Mouse (Mus musculus): ENCODE results near the gene Arl5c. TPM values are rescaled to one million over a fixed set of nuclear protein-coding genes. Genes with fewer than 3 reads are reported as not detected.

Gene Arl5c
- polyA plus RNA-seq, 1 experiment from 2014 or later, result 6.4 TPM

DNA sequence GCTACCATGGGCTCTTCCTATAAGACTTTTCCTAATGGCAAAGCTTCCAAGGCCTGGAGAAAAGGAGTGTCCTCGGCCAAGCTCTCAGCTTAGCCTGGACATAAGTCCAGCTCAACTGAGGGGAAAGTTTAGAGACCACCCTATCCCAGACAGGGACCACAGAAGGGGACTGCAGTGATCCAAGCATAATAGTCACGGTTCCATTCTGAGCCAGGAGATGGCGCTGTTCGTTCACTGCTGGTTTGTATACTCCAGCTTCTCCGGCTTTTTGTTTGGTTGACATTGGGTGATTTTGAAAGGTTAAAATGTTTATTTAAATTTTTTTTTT, 35.4 kb upstream of the Arl5c start:
- no peak overlapping the region for H3K4me2 ChIP-seq (ENCODE audit: low read length)
- WGBS, result 2% methylated on average over 5 of the region's 5 CpGs
- H3K4me1 ChIP-seq (replicated peaks; ENCODE audit: control insufficient read depth, insufficient read depth, low read length), result peaks cover 26% of the 10 kb centered on the region
- peaks cover 18% of the 10 kb centered on the region for H3K36me3 ChIP-seq (ENCODE audit: control insufficient read depth, insufficient read depth)
- peaks cover under 1% of the 10 kb centered on the region; the same call in 1 of the 2 replicates for H3K27me3 ChIP-seq (replicated peaks; ENCODE audit: control insufficient read depth, insufficient read depth, low read length)
- H3K9me3 ChIP-seq (ENCODE audit: control insufficient read depth, low read length), result no peaks in the 10 kb centered on the region
- no peak overlapping the region for H3K9ac ChIP-seq (replicated peaks; ENCODE audit: low read depth, low read length)
- no peak overlapping the region for H3K4me3 ChIP-seq (replicated peaks; ENCODE audit: low read length)
- ATAC-seq, result no peak
- no peak overlapping the region for H3K27ac ChIP-seq (ENCODE audit: low read length)

DNA sequence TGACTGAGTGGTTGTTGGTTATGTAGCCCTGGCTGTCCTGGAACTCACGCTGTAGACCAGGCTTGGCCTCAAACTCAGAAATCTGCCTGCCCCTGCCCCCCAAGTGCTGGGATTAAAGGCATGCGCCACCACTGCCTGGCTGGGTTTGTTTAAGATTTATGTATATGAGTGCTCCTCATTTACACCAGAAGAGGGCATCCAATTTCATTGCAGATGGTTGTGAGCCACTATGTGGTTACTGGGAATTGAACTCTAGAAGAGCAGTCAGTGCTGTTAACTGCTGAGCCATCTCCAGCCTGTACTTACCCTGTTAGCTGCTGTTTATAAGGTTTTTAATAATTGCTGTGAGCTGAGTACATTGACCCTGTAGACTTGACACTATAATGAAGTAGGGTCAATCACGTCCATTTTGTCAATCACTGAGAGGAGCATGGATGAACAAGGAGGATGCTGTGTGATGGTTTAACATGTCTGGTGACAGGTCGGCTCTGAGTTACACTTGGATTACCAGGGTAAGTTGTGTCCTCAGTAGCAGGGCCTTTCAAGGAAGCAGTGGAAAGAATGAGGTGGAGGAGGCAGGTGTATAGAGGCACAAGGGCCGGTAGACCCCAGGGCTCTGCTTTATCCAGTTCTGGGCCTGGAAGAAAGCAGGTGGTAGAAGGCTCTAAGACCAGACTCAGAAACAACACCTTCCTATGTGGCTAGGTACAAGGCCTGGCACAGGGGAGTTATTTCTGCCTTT, 34.9 kb upstream of the Arl5c start:
- 50% methylated on average over 5 of the region's 5 CpGs for WGBS
- no peak for ATAC-seq

DNA sequence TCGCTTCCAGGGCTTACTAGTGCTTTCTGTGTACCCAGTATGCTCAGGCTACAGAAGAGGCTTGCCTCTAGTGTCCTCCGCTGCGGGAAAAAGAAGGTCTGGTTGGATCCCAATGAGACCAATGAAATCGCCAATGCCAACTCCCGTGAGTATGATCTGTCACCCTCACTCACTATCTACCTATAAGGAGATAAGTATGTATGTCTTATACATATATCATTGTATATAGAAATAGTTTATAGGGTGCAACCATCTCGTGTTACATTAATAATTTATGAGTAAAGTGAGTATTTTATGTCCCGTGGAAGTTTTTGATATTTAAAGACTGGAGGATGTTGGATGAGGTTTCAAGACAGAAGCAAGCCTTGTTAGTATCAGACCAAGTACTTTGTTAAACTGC, 31.8 kb upstream of the Arl5c start:
- no peak for ATAC-seq
- 25% methylated on average over 7 of the region's 7 CpGs for WGBS
- no peak overlapping the region for H3K27ac ChIP-seq (ENCODE audit: low read length)
- peak overlapping the region; percentile 100 for H3K4me2 ChIP-seq (ENCODE audit: low read length)
- H3K9me3 ChIP-seq (ENCODE audit: control insufficient read depth, low read length), result no peaks in the 10 kb centered on the region
- H3K27me3 ChIP-seq (replicated peaks; ENCODE audit: control insufficient read depth, insufficient read depth, low read length), result no peaks in the 10 kb centered on the region
- peaks cover 18% of the 10 kb centered on the region for H3K36me3 ChIP-seq (ENCODE audit: control insufficient read depth, insufficient read depth)
- H3K4me1 ChIP-seq (replicated peaks; ENCODE audit: control insufficient read depth, insufficient read depth, low read length), result peaks cover 22% of the 10 kb centered on the region
- peak overlapping the region; percentile 99 for H3K9ac ChIP-seq (replicated peaks; ENCODE audit: low read depth, low read length)
- peak overlapping the region; percentile 99 for H3K4me3 ChIP-seq (replicated peaks; ENCODE audit: low read length)

More for the DNA sequence above, 34.9 kb upstream of the Arl5c start:
- Histone ChIP-seq H3K27me3 (replicated peaks; ENCODE audit: control insufficient read depth, insufficient read depth, low read length) (no peaks in the 10 kb centered on the region), H3K36me3 (ENCODE audit: control insufficient read depth, insufficient read depth) (peaks cover 18% of the 10 kb centered on the region), H3K4me1 (replicated peaks; ENCODE audit: control insufficient read depth, insufficient read depth, low read length) (peaks cover 24% of the 10 kb centered on the region), H3K9me3 (ENCODE audit: control insufficient read depth, low read length) (no peaks in the 10 kb centered on the region), H3K4me3 (replicated peaks; ENCODE audit: low read length) (no peak overlapping the region), H3K27ac (ENCODE audit: low read length) (no peak overlapping the region), H3K4me2 (ENCODE audit: low read length) (no peak overlapping the region), H3K9ac (replicated peaks; ENCODE audit: low read depth, low read length) (no peak overlapping the region)

DNA sequence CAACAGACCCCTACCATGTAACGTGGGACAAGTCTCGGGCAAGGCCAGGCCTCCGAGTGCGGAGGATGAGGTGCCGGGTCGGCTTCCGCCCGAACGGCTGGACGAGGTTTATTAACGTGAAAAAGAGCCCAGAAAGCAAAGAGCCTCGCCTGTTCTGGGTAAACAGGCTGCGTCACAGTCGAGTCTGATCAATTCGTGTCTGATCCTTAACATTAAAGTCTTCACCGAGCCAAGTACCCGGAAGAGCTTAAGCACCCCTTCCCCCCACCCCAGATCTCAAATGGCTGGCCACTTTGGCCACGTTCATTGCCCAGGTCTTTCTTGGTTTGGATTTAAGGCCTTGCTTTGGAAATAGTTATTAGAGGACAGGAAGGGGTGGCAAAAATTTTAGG, 31.3 kb upstream of the Arl5c start:
- Histone ChIP-seq H3K9ac (replicated peaks; ENCODE audit: low read depth, low read length) (peak overlapping the region; percentile 99), H3K27ac (ENCODE audit: low read length) (peak overlapping the region; percentile 83), H3K9me3 (ENCODE audit: control insufficient read depth, low read length) (no peaks in the 10 kb centered on the region), H3K27me3 (replicated peaks; ENCODE audit: control insufficient read depth, insufficient read depth, low read length) (no peaks in the 10 kb centered on the region), H3K4me2 (ENCODE audit: low read length) (peak overlapping the region; percentile 100), H3K4me1 (replicated peaks; ENCODE audit: control insufficient read depth, insufficient read depth, low read length) (peaks cover 22% of the 10 kb centered on the region), H3K4me3 (replicated peaks; ENCODE audit: low read length) (peak overlapping the region; percentile 99), H3K36me3 (ENCODE audit: control insufficient read depth, insufficient read depth) (peaks cover 18% of the 10 kb centered on the region)
- no peak; the same call in 1 of the 2 replicates for ATAC-seq
- under 1% methylated on average over 18 of the region's 18 CpGs for WGBS

DNA sequence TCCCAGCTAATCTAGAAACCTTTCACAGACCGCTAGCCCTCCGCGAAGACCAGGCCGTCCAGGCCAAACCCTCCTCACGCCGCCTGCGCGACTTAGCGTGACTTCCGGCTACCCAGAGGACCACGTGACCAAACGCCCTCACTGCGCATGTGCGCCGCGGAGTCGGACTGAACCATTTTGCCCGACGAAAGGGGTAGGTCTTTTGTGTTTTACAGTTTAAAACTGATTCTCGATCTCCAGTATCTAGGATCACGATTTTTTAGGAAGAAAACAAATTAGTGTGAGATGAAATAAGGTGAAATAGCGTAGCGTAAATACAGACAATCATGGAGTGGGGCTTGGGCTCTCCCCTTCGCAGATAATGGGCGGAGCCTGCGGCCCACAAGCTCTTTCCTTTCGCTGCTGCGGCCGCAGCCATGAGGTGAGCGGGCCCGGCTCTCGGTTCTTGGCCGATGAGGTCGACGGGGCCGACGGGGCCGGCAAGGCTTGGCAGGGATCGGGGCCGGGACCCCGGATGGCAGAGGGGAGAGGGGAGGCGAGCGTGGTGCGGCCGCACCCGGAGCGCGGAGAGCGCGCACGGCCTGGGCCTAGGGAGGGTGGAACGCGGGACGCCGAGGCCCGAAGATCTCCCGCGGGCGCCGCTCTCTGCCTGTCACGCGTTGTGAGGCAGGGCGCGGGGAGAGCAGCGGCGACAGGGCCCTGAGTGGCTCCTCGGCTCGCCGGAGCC, 30.8 kb upstream of the Arl5c start, which contains the start of gene Rpl19:
Rpl19 (plus strand) TSS at position 141 of the 727 bp plus-strand sequence.
- Histone ChIP-seq H3K9ac (replicated peaks; ENCODE audit: low read depth, low read length) (peak within 1 kb of the TSS; percentile 99), H3K27ac (ENCODE audit: low read length) (peak within 1 kb of the TSS; percentile 83), H3K36me3 (ENCODE audit: control insufficient read depth, insufficient read depth) (peaks cover 18% of the 10 kb centered on the region), H3K27me3 (replicated peaks; ENCODE audit: control insufficient read depth, insufficient read depth, low read length) (no peaks in the 10 kb centered on the region), H3K4me3 (replicated peaks; ENCODE audit: low read length) (peak within 1 kb of the TSS; percentile 99), H3K4me2 (ENCODE audit: low read length) (peak within 1 kb of the TSS; percentile 100), H3K4me1 (replicated peaks; ENCODE audit: control insufficient read depth, insufficient read depth, low read length) (peaks cover 20% of the 10 kb centered on the region), H3K9me3 (ENCODE audit: control insufficient read depth, low read length) (no peaks in the 10 kb centered on the region)
- peak; percentile 72 for ATAC-seq
- under 1% methylated on average over 69 of the region's 69 CpGs for WGBS

DNA sequence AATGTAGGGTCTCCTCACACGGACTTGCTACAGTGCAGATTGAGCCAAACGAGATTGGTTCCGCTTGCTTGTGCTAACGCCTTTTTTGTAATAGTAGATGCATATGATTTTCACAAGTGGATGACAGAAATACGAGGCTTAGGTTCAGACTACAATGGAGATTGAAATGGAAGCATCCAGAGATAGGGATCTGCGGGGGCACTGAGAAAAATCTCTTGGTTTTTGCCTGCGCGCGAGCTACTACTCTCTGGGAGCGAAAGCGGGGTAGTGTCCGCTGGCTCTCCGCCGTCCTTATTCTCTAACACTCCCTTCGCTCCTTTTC, 30.2 kb upstream of the Arl5c start:
- 5% methylated on average over 15 of the region's 15 CpGs for WGBS
- H3K27me3 ChIP-seq (replicated peaks; ENCODE audit: control insufficient read depth, insufficient read depth, low read length), result no peaks in the 10 kb centered on the region
- peak overlapping the region; percentile 82 for H3K27ac ChIP-seq (ENCODE audit: low read length)
- H3K4me3 ChIP-seq (replicated peaks; ENCODE audit: low read length), result peak overlapping the region; percentile 99
- peak overlapping the region; percentile 99 for H3K9ac ChIP-seq (replicated peaks; ENCODE audit: low read depth, low read length)
- H3K9me3 ChIP-seq (ENCODE audit: control insufficient read depth, low read length), result no peaks in the 10 kb centered on the region
- H3K36me3 ChIP-seq (ENCODE audit: control insufficient read depth, insufficient read depth), result peaks cover 17% of the 10 kb centered on the region
- peak overlapping the region; percentile 100 for H3K4me2 ChIP-seq (ENCODE audit: low read length)
- H3K4me1 ChIP-seq (replicated peaks; ENCODE audit: control insufficient read depth, insufficient read depth, low read length), result peaks cover 25% of the 10 kb centered on the region
- ATAC-seq, result no peak; the same call in 1 of the 2 replicates

DNA sequence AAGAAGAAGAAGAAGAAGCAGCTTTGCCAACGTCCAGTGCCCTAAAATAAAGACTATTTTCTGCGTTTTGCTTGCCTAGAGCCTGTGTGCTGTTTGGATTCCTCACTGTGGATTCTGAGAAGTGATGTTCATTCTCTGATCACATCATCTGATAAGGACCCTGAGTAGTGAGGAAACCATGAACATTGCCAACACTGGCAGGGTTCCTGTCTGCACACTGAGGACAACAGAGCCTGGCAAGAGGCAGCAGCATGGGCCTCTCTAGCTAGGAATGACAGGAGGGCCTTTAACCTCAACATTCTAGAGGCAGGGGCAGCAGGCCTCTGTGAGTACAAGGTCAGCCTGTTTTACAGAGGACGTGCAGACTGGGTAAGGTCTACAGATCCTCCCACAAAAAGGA, 28.5 kb upstream of the Arl5c start:
- no peak overlapping the region for H3K4me3 ChIP-seq (replicated peaks; ENCODE audit: low read length)
- peaks cover 41% of the 10 kb centered on the region for H3K4me1 ChIP-seq (replicated peaks; ENCODE audit: control insufficient read depth, insufficient read depth, low read length)
- H3K27ac ChIP-seq (ENCODE audit: low read length), result no peak overlapping the region
- 89% methylated on average over 3 of the region's 3 CpGs for WGBS
- no peak overlapping the region for H3K4me2 ChIP-seq (ENCODE audit: low read length)
- no peaks in the 10 kb centered on the region for H3K9me3 ChIP-seq (ENCODE audit: control insufficient read depth, low read length)
- peaks cover 7% of the 10 kb centered on the region; the same call in 1 of the 2 replicates for H3K36me3 ChIP-seq (ENCODE audit: control insufficient read depth, insufficient read depth)
- no peak overlapping the region for H3K9ac ChIP-seq (replicated peaks; ENCODE audit: low read depth, low read length)
- H3K27me3 ChIP-seq (replicated peaks; ENCODE audit: control insufficient read depth, insufficient read depth, low read length), result no peaks in the 10 kb centered on the region
- no peak for ATAC-seq

DNA sequence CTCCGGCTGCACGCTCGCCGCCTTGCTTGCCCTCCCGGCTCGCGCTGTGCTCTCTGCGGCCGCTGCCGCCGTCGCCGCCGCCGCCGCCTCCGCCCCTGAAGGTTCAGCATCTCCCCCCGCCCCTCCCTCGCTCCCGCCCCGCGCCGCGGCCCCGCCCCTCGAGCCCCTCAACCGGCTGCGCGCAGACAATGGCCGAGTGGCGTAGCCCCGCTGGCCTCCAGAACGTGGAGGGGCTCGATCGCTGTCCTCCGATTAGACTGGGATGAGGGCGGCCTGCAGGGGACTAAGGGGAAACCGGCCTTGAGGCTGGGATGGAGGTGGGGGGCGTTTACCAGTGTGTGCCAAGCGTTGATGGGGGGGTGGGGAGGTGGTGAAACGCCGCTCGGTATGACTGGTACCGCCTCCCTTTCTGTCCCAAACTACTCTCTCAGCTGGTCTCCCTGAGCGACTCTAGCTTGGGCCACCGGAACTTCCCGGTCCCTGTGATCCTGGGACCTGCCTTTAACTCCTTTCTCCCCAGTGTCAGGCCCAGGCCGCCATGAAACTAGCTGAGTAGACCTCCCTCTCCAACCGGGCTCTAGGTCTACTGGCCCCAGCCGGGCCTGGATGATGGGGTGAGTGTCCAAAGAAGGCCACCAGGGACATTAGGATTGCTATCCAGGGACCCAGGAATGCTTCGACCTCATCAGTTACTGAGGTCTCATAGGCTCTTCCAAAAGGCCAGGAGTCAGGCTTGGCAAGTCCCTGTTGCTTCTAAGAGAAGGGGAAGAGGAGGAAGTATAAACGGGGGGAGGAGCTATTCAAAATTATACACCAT, 26.8 kb upstream of the Arl5c start, which contains the start of gene Cacnb1:
Cacnb1 (minus strand) TSS at position 480 of the 817 bp plus-strand sequence.
- ATAC-seq, result peak; percentile 49
- no peaks in the 10 kb centered on the region for H3K9me3 ChIP-seq (ENCODE audit: control insufficient read depth, low read length)
- H3K4me1 ChIP-seq (replicated peaks; ENCODE audit: control insufficient read depth, insufficient read depth, low read length), result peaks cover 49% of the 10 kb centered on the region
- H3K36me3 ChIP-seq (ENCODE audit: control insufficient read depth, insufficient read depth), result no peaks in the 10 kb centered on the region
- 1% methylated on average over 33 of the region's 52 CpGs for WGBS
- no peaks in the 10 kb centered on the region for H3K27me3 ChIP-seq (replicated peaks; ENCODE audit: control insufficient read depth, insufficient read depth, low read length)
- H3K9ac ChIP-seq (replicated peaks; ENCODE audit: low read depth, low read length), result peak within 1 kb of the TSS; percentile 97
- H3K27ac ChIP-seq (ENCODE audit: low read length), result peak within 1 kb of the TSS; percentile 92
- peak within 1 kb of the TSS; percentile 89 for H3K4me2 ChIP-seq (ENCODE audit: low read length)
- peak within 1 kb of the TSS; percentile 94 for H3K4me3 ChIP-seq (replicated peaks; ENCODE audit: low read length)

DNA sequence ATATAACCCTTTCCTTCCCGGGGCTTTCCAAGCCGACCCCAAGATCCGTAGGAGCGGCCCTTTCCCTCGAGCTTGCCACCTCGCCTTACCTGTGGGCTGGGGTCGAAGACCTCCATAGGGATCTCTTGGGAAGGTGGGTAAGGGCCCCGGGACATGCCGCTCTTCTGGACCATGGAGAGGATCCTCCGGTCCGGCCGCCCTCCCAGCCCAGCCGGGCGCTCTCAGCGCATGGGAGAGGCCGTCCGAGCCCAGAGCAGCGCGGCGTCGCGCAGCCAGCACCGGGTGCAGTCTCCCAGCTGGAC, 26.2 kb upstream of the Arl5c start:
- peaks cover 4% of the 10 kb centered on the region for H3K36me3 ChIP-seq (ENCODE audit: control insufficient read depth, insufficient read depth)
- H3K9ac ChIP-seq (replicated peaks; ENCODE audit: low read depth, low read length), result peak overlapping the region; percentile 97
- no peaks in the 10 kb centered on the region for H3K9me3 ChIP-seq (ENCODE audit: control insufficient read depth, low read length)
- peak overlapping the region; percentile 89 for H3K4me2 ChIP-seq (ENCODE audit: low read length)
- H3K4me1 ChIP-seq (replicated peaks; ENCODE audit: control insufficient read depth, insufficient read depth, low read length), result peaks cover 45% of the 10 kb centered on the region
- H3K27me3 ChIP-seq (replicated peaks; ENCODE audit: control insufficient read depth, insufficient read depth, low read length), result no peaks in the 10 kb centered on the region
- peak overlapping the region; percentile 94 for H3K4me3 ChIP-seq (replicated peaks; ENCODE audit: low read length)
- H3K27ac ChIP-seq (ENCODE audit: low read length), result peak overlapping the region; percentile 92
- WGBS, result 0% methylated on average over 21 of the region's 23 CpGs
- peak; percentile 29 for ATAC-seq
